Mouse (Mus musculus) bone marrow macrophage, adult 2 months (primary cell): ENCODE measurements around the gene Itga4.

Source experiments
- CTCF ChIP-seq: IDR thresholded peaks from 2 replicates; pipeline ENCODE4 v1.5.1; 2012; ENCODE audit warnings: low read depth, mild to moderate bottlenecking, low read length, moderate library complexity
- POLR2A ChIP-seq: IDR thresholded peaks from 2 replicates; pipeline ENCODE4 v1.6.1; 2012; ENCODE audit warnings: mild to moderate bottlenecking, low read depth, low read length, borderline replicate concordance

GRCm38 (mm10) chr2:79231056-79231949 is 23.9 kb upstream of the Itga4 start:
- TF ChIP-seq CTCF (no peak), POLR2A (no peak)
